Mouse (Mus musculus) liver, adult 2 months (tissue): ENCODE results near the gene Clip4.

Experiments
- CTCF ChIP-seq: fragments of 200-500 bp; IDR thresholded peaks from 2 replicates; pipeline ENCODE4 v1.5.1; 2011; ENCODE audit warnings: low read depth, low read length, control low read depth
- POLR2A ChIP-seq: fragments of 200-500 bp; IDR thresholded peaks from 2 replicates; pipeline ENCODE4 v1.6.1; 2011; ENCODE audit warnings: low read length, control low read depth; ENCODE audit not compliant: insufficient read depth; ENCODE audit errors: extremely low read depth

DNA sequence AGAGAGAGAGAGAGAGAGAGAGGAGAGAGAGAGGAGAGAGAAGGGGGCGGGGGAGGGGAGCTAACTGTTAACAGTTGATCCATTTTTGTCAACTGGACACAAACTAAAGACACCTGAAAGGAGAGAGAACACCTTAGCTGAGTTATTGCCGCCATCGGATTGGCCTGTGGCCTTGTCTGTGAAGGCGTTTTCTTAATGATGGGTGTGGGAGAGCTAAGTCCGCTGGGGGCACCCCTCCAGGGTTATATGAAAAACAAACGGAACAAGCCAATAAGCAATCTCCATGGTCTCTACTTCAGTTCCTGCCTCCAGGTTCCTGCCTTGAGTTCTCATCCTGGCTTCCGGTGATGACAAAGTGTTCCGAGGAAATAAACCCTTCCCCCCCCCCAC is 102.0 kb downstream of the Clip4 start:
- TF ChIP-seq CTCF (no peak), POLR2A (no peak)
